Mouse (Mus musculus): ENCODE measurements at regions not wholly inside any gene's neighbourhood (a gene's known extent, or its start where the extent isn't known, plus 50 kb on each side); places are given as distances from the start of the nearest gene placed in this dataset.

DNA sequence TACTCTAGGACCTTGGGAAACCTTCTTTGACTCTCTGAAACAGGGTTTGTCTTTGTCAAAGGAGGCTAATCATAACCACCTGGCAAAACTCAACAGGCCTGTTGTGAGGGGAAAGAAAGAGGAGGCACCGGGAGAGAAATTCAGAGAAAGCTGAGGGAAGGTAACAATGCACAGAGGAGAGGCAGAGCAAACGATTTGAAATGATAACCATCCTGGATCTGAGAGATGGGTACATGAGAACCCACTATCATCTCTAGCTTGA lies 108.3 kb upstream of the Zfp703 start:
- TF ChIP-seq CTCF (IDR thresholded peaks at IDR 0.05; ENCODE audit: low read depth), result no peak
- no peak for TF ChIP-seq EP300 (IDR thresholded peaks at IDR 0.05; ENCODE audit: low read depth)
